Mouse (Mus musculus): ENCODE results near the gene Cyth1. TPM values are rescaled to one million over a fixed set of nuclear protein-coding genes. Genes with fewer than 3 reads are reported as not detected.

Gene Cyth1
- polyA plus RNA-seq (2014; fragmentation: Illumina TruSeq; extraction: RNeasy Lipid Tissue Mini Kit (QIAGEN cat#74804); ENCODE audit: low read depth, low replicate concordance), result 73.8 TPM

DNA sequence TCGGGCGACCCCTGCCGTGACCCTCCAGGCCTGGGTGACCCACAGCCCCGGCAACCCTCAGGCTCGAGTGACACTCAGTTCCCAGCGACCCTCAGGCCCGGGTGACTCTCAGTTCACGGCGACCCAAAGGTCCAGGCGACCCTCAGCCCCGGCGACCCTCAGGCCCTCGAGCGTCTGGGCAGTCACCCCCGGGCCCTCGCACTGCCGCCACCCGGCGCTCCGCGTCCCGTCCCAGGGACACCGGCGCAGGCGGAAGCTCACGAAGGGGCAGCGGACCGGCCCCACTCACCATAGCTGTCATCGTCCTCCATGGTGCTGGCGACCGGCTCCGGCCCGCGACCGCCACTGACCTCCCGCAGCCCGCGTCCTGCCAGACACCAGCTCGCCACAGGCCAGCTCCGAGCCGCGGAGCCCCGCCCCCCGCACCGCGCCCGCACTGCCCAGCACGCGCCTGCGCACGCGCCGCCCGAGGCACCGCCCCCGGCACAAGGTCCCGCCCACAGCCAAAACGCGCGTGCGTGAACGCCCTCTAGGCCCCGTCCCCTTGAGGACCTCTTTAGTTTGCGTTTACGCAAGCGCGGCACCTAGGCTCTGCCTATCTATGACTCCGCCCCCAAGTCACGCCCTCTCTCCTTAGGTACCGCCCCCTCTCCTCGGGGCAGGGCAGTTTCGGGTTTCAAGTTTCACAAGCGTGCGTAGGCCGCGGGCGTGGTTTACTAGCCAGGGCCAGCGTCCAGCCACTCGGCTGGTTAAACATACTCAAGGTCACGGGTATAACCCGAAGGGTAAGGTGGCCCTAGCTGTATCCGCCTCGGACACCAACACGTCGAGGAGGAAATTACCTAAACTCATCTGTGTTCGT, at the start of gene Cyth1:
Gene Cyth1 (minus strand): TSS at position 443 of the 862 bp plus-strand sequence.

DNA sequence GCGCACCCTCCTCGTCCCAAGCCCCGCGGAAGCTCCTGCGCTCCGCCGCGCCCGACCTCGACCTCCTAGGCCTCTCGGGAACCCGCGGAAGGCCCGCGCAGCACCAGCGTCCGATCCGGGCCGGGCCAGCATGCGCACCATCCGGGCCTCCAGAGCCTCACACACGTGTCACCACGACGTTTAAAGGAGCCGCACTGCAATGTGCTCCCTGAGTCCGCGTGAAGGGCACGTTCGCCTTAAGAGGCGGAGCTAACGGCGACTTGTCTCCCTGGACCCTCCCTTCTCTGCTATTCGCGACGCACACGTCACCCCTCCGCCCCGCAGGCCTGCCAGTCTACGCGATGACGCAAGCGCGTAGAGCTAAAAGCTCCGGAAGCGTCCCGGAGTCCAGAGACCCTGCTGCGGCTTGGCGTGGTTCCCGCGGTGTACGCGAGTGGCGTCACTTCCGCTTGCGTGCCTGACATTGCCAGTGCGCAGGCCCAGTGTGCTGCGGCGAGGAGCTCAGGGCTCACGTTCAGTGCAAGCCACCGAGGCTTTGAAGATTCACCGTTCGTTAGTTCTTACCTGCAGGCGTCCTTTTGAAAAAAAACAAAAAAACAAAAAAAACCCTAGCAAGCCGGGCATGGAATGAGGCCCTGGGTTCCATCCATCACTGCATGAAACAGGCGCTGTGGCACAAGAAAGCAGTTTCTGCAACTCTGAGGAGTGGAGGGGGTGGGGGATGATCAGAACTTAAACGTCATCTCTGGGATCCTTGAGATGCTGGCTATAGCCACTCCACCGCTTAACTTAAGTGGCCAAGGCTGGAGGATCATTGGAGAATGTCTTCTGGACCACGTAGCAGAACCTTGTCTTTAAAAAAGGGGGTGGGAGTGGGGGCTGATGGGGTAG, 41.9 kb upstream of the Cyth1 start, which contains the start of gene Usp36:
Gene Usp36 (minus strand): TSS at position 246 of the 891 bp plus-strand sequence.

DNA sequence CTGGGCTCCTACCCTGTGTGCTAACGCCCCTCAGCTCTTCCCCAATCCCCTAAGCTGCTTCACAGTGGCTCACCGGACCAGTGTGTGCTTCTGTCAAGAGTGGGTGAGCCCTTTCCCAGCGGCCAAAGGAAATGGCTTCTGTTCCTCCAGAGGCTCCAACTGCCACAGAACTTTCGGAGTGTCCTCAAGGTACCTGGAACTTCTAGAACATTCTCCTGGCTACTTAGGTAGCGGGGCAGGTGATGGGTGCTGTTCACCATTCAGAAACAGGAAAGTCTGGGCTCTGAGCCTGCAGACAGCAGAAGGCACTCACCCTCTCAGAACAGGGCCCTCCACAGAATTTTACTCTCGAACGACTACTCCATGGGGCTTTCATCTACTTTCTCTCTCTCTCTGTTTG, 117.9 kb downstream of the Cyth1 start, which contains the start of gene Dnah17:
Gene Dnah17 (minus strand): TSS at position 101 of the 400 bp plus-strand sequence.

Other genes with a start within 250 kb of the Cyth1 start
- not detected for gene Dnah17, start 118.0 kb downstream of the Cyth1 start, polyA plus RNA-seq (2014; fragmentation: Illumina TruSeq; extraction: RNeasy Lipid Tissue Mini Kit (QIAGEN cat#74804); ENCODE audit: low read depth, low replicate concordance)
- gene Usp36, start 41.7 kb upstream of the Cyth1 start, polyA plus RNA-seq (2014; fragmentation: Illumina TruSeq; extraction: RNeasy Lipid Tissue Mini Kit (QIAGEN cat#74804); ENCODE audit: low read depth, low replicate concordance), result 3.2 TPM
- gene Cep295nl, start 93.9 kb upstream of the Cyth1 start, polyA plus RNA-seq (2014; fragmentation: Illumina TruSeq; extraction: RNeasy Lipid Tissue Mini Kit (QIAGEN cat#74804); ENCODE audit: low read depth, low replicate concordance), result 0.22 TPM
- 70.9 TPM for gene Timp2, start 107.1 kb upstream of the Cyth1 start, polyA plus RNA-seq (2014; fragmentation: Illumina TruSeq; extraction: RNeasy Lipid Tissue Mini Kit (QIAGEN cat#74804); ENCODE audit: low read depth, low replicate concordance)
- gene Lgals3bp, start 153.5 kb upstream of the Cyth1 start, polyA plus RNA-seq (2014; fragmentation: Illumina TruSeq; extraction: RNeasy Lipid Tissue Mini Kit (QIAGEN cat#74804); ENCODE audit: low read depth, low replicate concordance), result 24.8 TPM
- 20.1 TPM for gene Cant1, start 170.5 kb upstream of the Cyth1 start, polyA plus RNA-seq (2014; fragmentation: Illumina TruSeq; extraction: RNeasy Lipid Tissue Mini Kit (QIAGEN cat#74804); ENCODE audit: low read depth, low replicate concordance)
- gene C1qtnf1, start 179.6 kb upstream of the Cyth1 start, polyA plus RNA-seq (2014; fragmentation: Illumina TruSeq; extraction: RNeasy Lipid Tissue Mini Kit (QIAGEN cat#74804); ENCODE audit: low read depth, low replicate concordance), result 1.9 TPM
- 2.9 TPM for gene Engase, start 228.2 kb upstream of the Cyth1 start, polyA plus RNA-seq (2014; fragmentation: Illumina TruSeq; extraction: RNeasy Lipid Tissue Mini Kit (QIAGEN cat#74804); ENCODE audit: low read depth, low replicate concordance)